Mouse (Mus musculus): ENCODE data around the gene Katnal1. TPM values are rescaled to one million over a fixed set of nuclear protein-coding genes. Genes with fewer than 3 reads are reported as not detected.

The Katnal1 gene
- total RNA-seq, 2 experiments from 2014 or later = 53.5 to 57.3 TPM

DNA sequence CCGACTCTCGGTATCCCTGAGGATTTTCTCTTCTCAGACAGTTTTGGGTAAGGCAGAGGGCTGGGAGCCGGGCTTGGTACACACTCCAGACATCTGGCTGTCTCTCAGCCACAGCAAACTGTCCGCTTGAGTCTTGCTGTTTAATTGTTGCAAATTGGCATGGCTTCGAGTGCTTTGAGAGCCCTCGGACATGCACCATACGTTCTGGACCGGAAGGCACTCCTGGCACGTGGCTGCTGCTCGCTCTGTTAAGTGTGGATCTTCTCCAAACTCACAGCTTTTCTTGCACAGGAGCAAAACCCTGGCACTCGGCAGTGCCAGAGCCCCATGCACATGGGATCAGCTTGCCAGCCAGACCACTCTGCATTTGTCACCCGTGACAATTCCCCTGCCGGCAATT is 106.3 kb downstream of the Katnal1 start:
- DNase-seq = peak; percentile 77
- intact Hi-C loops (cut with DNase I) = no loop called here

Other genes with a start within 250 kb of the Katnal1 start
- gene Gm42791, start 65.8 kb upstream of the Katnal1 start, total RNA-seq (2021) = 10 to 100 TPM in 1 of 2 experiments, 1 to 10 TPM in 1; 9.4 to 16.6 TPM